Mouse (Mus musculus) right cerebral cortex, adult 2 months (tissue): ENCODE measurements around the gene Tlcd2.
A peak's percentile ranks its signal among the peaks of the same experiment; 100 is the strongest.
"Not testable (repeated sequence)": the region's sequence is repeated elsewhere in the genome, so short reads cannot be mapped to it uniquely, and the experiment has no call there.

Experiments used
- DNase-seq, 2 experiments: peaks; one replicate each; pipeline ENCODE4 v3.0.0; 2021 to 2022; ENCODE audit warnings: low spot score in 2 of 2

The Tlcd2 gene

DNA sequence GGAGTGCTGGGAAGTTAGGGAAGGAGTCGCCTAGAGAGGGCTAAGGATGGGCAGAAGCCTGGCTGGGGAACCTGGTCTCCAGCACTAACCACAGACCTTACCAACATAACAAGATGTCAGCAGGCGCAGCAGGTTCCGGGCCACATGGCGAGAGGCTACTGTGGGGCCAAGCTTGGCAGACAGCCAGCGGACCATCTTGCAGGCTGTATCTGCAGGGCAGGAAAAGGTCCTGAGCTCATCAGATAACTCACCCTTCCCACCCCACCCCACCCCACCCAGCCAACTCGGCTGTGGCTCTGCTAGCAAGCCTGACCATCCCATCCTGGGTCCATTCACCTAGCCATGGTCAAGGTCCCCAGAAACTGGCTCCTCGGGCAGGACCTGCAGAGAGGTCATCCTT, 11.8 kb upstream of the Tlcd2 start:
- no peak for DNase-seq

- no peak for DNase-seq
Measured at GRCm38 (mm10) chr11:75450304-75450908, 11.1 kb upstream of the Tlcd2 start.

- no peak for DNase-seq
Measured at GRCm38 (mm10) chr11:75450936-75451335, 10.6 kb upstream of the Tlcd2 start.

DNA sequence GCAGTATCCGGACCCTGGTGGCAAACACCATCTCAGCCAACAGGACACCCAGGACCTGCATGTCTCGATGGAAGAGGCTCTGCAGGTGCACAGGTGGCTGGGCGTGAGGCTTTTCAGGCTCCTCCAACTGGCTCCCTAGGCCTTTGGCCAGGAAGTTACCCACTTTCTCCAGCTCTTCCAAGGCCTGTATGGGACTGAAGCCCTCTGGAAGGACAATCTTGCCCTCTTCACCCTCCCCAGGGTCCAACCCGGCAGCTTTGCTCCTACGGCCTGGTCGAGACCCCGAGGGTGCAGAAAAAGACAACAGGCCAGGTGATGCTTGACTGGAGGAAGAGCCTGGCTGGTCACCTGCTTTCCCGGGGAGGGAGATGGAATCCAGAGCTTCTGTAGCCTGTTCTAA, 9.4 kb upstream of the Tlcd2 start:
- DNase-seq, result no peak

DNA sequence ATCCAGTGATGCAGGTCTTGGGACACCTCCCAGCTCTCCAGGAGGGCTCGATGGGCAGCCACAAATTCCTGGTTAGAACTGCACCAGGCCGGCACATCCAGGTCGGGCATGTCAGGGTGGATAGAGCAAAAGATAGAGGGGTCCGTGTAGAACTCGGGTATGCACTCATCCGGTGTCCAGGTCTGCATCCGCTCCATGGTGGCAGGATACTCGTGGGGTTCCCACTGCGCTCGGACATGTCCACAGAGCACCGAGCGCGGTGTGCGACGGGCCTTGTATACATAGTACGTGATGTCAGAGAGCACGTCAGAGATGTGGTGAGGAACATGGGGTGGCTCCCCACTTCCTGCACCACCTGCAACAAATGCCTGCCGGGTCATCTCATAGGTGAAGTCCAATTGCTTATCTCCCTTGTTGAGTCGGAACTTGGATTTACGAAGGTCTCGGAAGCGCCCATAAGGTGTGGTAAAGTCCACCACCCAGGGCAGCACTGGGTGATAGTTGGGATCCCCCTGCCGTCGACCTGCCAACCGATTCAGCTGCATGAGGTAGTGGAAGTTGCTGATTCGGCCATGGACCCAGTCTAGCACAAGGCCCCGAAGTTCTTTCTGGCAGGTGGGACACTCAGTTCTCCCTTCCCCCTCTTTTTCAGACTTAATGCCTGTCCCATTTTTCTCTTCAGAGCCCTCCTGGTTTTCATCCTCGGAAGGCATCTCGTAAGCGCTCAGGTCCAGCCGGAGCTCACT, 8.5 kb upstream of the Tlcd2 start:
- no peak for DNase-seq

DNA sequence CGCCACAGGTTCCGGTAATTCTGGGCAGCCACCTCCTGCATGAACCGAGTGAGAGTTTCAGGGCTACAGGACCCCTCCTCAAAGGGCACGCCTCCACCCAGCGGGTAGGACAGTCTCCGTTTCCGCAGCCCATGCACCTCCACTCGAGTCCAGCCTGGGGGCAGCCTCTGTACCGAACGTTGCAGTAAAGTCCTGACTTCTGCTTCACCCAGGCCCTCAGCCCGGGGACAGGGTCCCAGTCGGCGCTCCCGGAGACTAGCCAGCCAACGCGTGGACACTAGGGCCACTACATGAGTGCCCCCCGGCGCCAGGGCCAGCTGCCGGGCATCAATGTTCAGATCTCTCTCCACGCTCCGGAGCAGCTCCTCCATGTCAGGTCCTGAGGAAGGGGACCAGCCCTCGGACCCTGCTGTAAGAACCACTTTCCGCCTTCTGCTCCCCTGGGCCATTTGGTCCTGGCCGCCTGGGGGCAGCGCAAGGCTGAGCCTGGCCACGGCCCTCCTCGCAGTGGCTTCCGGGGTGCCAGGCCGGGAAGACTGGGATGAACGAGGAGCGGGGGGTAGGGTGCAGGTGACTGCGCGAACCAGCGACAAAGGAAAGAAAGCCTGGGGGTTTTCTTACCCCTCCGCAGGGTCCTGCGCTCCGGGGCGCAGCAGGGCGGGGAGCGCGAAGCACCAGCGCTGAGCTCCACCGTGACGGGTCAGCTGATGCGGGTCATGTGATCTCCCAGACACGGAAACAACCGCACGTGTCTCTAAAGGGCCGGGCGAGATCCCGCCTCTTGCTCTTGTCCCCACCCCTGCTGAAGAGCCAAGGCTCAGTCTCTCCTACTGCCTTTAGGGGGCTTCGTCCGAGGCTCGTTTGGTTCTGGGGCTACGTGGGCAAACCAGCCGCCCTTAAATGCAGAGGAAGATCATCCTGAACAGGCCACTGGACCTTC, 7.3 kb upstream of the Tlcd2 start, which contains the start of gene Wdr81:
Gene Wdr81 (minus strand): TSS at position 727 of the 940 bp plus-strand sequence.
- peak; percentile 87 to 92 for DNase-seq

GRCm38 (mm10) chr11:75455041-75455736, 6.3 kb upstream of the Tlcd2 start:
- DNase-seq, result no peak

DNA sequence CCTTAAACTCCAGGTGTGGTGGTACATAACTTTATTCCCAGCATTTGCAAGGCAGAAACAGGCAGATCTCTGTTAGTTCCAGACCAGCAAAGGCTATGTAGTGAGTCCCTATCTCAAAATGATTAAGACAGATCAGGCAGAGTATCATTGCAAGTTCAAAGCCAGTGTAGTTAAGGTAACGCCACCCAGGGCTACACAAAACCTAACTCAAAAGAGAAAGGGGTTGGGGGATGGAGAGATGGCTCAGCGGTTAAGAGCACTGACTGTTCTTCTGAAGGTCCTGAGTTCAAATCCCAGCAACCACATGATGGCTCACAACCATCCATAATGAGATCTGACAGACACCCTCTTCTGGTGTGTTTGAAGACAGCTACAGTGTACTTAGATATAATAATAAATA, 5.5 kb upstream of the Tlcd2 start:
- DNase-seq, result not testable (repeated sequence)

- DNase-seq, result no peak
Measured at GRCm38 (mm10) chr11:75456440-75456871, 5.1 kb upstream of the Tlcd2 start.

GRCm38 (mm10) chr11:75458169-75458568, 3.3 kb upstream of the Tlcd2 start:
- peak in 1 of 2 experiments; percentile 55 for DNase-seq

DNA sequence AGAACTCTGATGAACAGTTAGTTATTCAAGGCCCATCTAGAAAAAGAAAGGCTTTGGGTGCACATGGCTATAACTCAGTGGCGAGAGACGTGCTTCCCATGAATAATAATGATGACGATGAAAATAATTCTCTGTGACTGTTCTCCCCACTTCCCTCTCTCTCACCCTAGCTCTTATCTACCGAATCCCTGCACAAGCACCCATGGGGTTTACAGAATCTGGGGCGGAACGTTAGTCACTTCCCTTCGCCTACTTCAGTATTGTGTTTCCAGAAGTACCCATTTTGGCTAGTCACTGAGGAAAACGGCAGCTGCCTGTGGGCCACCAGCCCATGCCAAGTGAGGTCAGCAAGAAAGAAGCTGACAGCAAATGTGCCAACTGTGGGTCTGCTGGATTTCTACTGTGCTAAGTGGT, 2.9 kb upstream of the Tlcd2 start:
- no peak for DNase-seq

GRCm38 (mm10) chr11:75459141-75459711, 2.3 kb upstream of the Tlcd2 start:
- DNase-seq, result no peak

DNA sequence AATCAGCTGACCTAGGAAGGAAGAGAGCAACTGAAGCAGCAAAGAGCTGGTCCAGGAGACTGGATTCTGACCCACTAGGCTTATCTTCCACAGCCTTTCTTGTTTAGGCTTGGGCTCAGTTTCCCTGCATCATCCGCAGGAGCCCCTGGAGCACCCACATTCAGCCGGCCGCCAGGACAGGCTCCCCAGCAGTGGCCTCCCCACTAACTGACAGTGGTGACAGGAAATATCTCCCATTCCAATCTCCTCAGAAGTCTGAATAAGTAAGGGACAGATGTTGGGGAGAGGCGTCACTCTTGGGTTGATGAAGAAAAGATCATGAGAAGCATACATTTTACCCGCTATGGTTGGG, 1.8 kb upstream of the Tlcd2 start:
- DNase-seq, result no peak

GRCm38 (mm10) chr11:75460103-75460843, 1.2 kb upstream of the Tlcd2 start:
- peak; percentile 91 for DNase-seq

GRCm38 (mm10) chr11:75461743-75462252, 283 bp downstream of the Tlcd2 start:
- DNase-seq, result no peak

DNA sequence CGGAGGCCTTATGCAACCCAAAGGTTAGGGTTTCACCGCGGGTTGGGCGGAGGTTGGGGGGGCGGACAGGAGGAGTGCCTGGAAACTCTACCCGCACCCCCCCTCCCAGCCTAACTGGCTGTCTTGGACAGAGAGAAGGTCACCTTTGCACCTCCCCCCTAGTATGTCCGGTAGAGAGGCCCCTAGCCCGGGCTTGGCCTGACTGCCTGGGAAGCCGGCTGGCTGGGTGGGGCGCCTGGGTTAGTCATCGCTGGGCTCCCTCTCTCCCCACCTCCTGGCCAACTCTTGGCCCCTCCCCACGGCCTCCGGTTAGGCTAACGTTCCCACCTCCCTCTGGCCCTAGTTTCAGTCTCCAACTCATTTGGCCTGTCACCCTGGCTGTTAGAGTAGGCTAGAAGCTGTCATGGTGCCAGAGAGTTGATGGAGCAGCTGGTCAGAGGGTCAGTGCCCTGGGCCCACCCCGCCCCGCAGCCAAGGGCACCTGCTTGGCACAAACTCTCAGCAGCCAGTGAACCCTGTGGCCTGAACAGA, 803 bp downstream of the Tlcd2 start:
- no peak for DNase-seq

DNA sequence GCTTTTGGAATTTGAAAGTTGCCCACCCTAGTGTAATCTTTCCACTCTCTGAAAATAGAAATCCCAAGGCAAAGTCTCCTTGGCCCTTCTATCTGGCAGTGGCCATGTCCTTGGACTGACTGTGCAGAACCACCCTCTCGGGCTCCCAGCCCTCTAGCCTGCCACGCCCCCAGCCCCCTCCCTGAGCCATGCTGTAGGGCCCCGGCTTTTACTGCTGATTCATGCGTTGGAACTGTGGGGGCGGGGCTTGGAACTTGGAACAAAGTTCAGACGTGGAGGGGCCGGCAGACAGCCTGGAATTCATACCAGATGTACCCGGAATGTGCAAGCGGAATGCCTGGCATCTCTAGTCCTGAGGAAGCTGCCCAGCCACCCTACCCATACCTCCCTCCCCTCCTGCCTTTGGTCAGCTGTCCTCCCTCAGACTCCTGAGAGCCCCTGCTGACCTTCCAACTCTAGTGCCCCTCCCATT, 1.4 kb downstream of the Tlcd2 start:
- peak; percentile 59 for DNase-seq

DNA sequence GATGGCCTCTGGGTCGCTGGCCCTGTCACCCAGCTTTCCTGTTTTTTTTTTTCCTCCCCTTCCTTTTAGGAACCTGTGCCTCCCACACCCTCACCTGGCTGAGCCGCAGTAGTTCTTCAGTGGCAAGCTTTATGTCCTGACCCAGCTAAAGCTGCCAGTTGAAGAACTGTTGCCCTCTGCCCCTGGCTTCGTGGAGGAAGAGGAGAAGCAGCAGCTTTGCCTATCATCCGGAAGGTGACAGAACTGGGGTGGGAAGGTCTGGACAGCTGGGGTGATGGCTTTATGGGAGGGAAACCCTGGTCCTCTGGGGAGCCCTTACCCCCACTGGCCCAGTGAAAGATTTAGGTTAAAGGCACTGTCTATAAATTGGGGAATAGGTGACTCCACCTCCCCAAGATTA, 2.1 kb downstream of the Tlcd2 start:
- DNase-seq, result no peak

GRCm38 (mm10) chr11:75464417-75464816, 2.9 kb downstream of the Tlcd2 start:
- no peak for DNase-seq

GRCm38 (mm10) chr11:75465051-75465450, 3.5 kb downstream of the Tlcd2 start:
- no peak for DNase-seq
